Mouse (Mus musculus): ENCODE measurements around the gene 3110040N11Rik.

Gene 3110040N11Rik

GRCm38 (mm10) chr7:81738720-81739385, 50.4 kb downstream of the 3110040N11Rik start:
- no peak for DNase-seq (ENCODE audit: low spot score)

GRCm38 (mm10) chr7:81735300-81736048, 53.8 kb downstream of the 3110040N11Rik start:
- no peak for DNase-seq (ENCODE audit: low spot score)

- DNase-seq (ENCODE audit: low spot score): no peak
These were observed 56.8 kb downstream of the 3110040N11Rik start for GRCm38 (mm10) chr7:81732183-81733089.

Measured in layer of hippocampus, adult 9-10 months (tissue).